Mouse (Mus musculus): ENCODE measurements at regions not wholly inside any gene's neighbourhood (a gene's known extent, or its start where the extent isn't known, plus 50 kb on each side); places are given as distances from the start of the nearest gene placed in this dataset.
A peak's percentile ranks its signal among the peaks of the same experiment; 100 is the strongest.

DNA sequence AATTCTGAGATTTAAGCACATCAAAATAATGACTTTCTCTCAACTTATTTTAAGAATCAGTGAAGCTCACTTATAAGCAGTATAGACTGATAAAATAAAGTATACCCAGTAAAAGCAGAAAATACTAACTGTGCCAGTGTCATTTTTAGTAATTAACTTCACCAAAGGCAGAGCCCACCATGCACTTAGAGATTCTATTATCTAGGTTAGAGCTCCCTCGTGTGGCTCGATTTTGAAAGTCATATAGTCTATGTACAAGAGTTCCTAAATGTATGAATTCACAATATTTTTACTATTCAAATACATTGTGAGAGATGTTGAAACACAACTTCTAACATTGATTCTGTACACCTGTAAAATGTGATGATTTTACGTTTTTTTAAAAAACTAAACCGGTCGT, 589.3 kb downstream of the Kcnj3 start:
- peak; percentile 2 for DNase-seq (ENCODE audit: low spot score)

DNA sequence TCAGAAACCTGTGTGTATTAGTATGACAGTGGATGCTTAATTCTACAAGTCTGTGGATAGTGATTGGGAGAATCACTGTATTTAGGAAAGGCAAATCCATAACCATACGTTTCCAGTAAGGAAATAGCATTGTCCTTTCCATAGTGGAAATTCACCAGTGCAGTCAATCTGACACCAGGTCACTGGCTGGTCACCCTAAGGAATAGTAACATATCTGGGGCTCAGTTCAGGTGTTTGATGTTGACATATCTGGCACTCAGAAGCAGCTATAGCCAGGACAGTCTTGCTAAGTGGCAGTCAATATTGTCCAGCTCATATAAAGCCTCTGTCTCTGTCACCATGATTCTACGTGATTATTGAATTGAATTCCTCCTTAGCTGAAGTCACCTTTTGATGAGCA, 593.2 kb downstream of the Kcnj3 start:
- DNase-seq (ENCODE audit: low spot score): no peak

All from left cerebral cortex, adult 11 months (tissue).